Mouse (Mus musculus) right cerebral cortex, postnatal 25 days (tissue): ENCODE results near the gene Gm20458.

Experiments used
- DNase-seq: peaks from one replicate; pipeline ENCODE4 v3.0.0; 2022

Gm20458 gene

GRCm38 (mm10) chr2:164435216-164436090 lies 25.3 kb upstream of the Gm20458 start:
- no peak for DNase-seq

- no peak for DNase-seq
Observed at GRCm38 (mm10) chr2:164436215-164436913, 24.4 kb upstream of the Gm20458 start.

- DNase-seq: no peak
Observed at GRCm38 (mm10) chr2:164436961-164437360, 23.8 kb upstream of the Gm20458 start.

DNA sequence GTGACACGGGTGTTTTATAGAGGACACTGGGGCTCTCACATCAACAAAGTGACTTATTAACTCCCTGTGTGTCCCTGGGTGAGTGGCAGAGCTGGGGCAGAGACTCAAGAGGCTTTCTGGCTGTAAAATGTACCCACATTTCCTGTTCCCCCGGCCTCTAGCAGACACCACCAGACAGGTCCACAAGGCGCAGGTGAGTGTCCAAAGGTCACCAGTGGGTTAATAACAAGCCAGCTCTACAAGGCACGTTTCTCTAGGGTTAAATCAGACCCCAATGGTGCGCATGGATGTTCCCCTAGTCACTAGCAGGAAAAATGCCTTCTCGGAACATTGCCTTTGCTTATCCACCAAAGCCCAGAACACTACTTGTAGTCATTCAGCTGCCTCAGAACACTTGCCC lies 23.1 kb upstream of the Gm20458 start:
- no peak for DNase-seq

- DNase-seq: no peak
Observed at GRCm38 (mm10) chr2:164438257-164438656, 22.5 kb upstream of the Gm20458 start.

DNA sequence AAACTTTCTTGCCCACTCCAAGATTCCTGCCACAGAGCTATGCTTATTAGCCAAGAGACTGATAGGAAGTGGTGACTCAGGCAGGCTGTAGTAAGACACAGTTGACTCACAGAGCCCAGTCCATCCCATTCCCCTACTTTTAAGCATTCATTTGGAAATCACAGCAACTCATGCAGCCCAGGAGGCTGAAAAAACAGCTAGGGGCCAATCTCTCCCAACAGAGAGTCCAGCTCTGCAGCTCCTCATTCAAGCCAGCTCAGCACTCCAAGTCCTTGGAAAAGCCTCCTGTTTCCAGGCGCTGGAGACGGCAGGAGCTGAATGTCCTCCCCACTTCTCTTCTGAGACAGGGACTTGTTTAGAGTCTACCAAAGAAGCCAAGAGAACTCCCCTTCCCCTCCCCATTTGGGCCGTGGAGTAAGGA lies 21.8 kb upstream of the Gm20458 start:
- no peak for DNase-seq

DNA sequence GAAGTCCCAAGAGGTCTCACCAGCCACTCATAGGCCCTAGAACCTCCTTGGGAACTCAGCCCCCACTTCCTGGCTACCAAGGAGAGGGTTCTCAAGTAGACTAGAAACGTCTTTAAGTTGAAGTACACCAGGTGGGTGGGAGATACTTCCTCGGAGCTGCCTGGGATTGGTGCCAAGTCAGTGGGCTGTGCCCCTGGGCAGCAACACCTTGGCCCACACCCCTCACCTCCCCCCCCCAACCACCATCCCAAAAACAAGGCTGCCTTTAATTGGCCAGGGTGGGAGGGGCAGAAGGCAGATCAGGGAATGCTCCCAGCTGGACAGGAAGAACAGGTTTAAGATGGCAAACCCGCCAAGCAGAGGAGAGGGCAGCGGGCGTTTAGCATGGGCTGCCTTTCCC lies 20.5 kb upstream of the Gm20458 start:
- no peak for DNase-seq

DNA sequence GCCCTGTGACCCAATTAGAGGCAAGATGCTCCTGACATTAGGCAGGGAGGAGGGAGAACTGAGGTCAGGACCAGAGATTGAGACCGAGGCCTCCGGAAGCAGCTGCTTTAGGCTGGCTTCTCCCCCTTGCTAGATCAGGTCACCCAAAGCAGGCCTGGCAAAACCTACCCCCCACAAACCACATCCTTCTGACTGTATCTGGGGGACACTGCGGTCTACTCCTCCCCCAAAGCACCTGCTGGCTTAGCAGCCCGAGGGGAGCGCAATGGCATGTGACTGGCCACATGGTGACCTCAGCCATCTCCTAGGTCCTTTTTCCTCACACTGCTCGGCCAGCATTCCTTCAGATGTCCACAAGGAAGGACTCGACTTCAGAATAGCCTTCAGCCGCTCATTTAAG lies 19.6 kb upstream of the Gm20458 start:
- no peak for DNase-seq

- no peak for DNase-seq
Observed at GRCm38 (mm10) chr2:164441731-164442130, 19.0 kb upstream of the Gm20458 start.

DNA sequence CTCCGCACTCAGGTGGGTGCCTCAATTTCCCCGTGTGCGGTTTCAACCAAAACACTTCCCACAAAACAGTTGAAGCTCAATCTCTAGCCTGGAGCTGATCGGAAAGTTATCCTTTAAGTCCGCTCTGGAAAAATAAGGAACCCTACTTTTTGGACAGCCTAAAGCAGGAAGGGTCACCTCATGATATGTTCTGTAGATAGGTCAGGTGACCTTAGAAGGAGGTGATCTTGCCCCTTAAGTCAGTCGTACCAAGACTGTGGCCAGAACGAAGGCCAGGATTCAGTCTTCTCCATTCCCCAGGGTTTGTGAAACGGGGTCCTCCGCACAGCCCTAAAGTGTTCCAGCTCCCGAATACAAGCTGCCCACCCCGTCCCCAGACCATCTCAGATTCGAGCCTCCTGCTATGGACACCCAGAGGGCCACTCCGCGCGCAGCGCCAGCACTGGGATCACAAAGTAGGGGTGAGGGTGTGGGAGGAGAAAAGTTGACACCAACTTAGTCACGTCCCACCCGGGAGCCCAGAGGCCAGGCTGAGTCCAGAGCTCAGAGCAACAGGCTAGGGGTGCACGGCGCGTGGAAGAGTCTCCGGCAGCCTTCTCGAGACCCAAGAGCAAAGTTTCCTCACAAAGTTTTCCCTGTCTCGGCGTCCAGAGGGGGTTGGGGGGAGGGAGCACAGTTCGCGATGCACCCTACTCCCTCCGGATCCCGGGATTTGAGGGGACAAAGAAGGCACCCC lies 18.3 kb upstream of the Gm20458 start:
- DNase-seq: no peak

GRCm38 (mm10) chr2:164443051-164443437 lies 17.7 kb upstream of the Gm20458 start:
- peak; percentile 78 for DNase-seq

DNA sequence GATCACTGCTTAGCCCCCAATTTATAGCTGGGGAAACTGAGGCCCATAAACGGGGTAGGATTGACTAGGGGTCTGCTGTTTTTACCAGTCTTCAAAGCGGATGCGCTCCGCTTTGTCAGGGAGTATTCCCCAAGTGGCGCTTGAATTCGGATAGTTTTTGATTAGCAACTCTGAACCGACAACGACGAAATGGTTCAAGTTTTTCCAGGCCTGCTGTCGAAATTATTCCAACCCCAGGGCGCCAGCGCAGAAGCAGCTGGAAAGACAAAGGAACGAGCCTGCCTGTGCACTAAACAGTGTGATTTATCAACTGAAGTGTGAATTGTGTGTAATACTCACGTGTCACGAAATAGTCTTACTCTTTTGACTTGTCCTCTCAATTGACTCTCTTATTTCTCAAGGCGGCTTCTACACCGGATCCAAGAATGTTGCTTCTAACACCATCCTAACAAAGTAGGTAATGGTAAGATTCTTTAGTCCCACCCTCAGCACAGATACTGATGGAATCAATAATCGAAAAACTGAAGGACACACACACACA lies 17.2 kb upstream of the Gm20458 start, which contains the start of gene Sdc4:
Sdc4 (minus strand) TSS at position 428 of the 541 bp plus-strand sequence.
- no peak for DNase-seq

- no peak for DNase-seq
Observed at GRCm38 (mm10) chr2:164444701-164445100, 16.1 kb upstream of the Gm20458 start.

DNA sequence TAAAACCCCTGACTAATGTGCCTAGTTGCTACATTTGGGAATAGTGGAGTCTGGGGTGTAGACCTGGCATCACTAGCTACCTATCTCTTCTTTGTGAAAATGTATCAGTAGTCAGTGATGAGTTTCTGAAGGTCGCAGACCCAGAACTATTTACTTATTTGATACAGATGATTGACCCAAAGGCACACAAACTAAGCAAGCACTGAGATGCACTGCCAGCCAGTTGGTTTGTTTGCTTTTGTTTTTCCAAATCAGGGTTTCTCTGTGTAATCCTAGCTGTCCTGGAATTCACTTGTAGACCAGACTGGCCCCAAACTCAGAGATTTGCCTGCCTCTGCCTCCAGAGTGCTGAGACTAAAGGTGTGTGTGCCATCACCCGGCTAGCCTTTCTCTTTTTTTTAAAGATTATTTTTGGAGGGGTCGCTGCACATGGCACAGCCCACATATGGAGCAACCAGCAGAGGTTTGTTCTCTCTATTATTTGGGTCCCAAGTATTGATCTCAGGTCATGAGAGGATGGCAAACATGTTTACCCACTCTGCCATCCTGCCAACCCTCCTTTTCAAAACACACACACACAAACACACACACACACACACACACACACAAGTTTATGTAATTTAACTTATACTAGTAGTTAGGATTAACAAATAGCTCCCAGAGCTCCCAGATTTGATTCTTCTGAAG lies 15.2 kb upstream of the Gm20458 start:
- DNase-seq: no peak

DNA sequence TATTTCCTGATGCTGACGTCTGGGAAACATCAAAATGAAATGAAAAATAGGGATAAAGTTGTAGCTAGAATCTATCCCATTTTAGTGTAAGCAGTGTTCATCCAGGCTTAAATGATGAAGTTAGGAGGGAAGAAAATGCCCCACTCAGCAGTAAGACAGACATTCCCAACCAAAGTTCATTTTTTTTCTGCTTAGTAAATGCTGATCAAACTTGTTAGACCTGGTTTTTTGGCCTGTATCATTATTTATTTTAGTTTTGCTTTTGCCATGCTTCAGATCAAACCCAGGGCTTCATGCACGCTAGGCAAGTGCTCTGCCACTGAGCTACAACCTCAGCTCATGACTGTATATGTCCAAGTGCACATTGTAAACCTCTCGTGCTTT lies 14.7 kb upstream of the Gm20458 start:
- DNase-seq: no peak

DNA sequence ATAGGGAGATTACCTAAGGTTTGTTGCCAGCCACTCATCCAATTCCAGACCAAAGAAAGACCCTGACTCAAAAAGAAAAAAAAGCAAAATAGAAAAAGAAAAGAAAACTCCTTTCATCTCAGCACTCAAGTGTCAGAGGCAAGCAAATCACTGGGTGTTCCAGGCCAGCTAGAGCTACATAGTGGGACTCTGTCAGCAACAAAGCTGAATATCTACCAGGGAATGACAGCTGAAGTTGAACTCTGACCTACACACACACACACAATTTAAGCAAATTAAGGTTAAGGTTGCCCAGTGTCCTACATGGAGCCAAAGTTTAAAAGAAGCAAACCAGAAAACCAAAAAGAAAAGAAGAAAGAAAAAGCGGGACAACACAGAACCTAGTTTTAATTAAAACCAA lies 12.6 kb upstream of the Gm20458 start:
- DNase-seq: no peak

- DNase-seq: no peak
Observed at GRCm38 (mm10) chr2:164448921-164449320, 11.8 kb upstream of the Gm20458 start.

DNA sequence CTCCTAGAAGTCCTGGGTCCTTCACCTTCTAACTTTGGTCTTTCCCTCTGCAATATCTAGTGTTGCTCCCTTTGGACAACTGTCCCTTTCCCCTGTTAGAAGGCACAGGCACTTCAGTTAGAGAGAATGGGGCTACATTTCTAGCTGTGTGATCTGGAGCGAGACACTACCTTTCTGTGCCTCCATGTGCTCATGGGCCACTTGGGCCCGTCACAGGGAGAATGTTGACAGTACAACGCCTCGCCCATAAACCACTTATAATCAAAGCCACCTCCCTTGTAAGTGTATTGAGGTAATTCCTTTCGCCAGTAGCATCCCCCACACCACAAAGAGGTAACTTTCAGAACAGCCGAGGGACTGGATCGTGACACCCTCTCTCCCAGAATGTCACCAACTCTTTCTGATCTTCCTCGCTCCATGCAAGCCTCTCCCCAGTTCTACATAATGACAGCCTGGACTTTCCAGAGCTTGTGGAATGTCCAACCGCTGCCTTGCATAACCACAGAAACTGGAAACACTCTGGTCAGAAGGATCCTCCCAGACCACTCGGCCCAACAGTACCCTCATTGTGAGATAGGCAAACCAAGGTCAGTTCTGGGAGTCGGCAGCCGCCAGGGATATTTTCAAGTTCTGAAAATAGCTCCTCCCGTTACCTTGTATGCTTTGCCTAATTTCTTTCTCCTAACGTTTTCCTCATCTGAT lies 11.3 kb upstream of the Gm20458 start:
- no peak for DNase-seq

GRCm38 (mm10) chr2:164452000-164452676 lies 8.6 kb upstream of the Gm20458 start:
- DNase-seq: no peak

GRCm38 (mm10) chr2:164453047-164453757 lies 7.6 kb upstream of the Gm20458 start:
- no peak for DNase-seq
